Mouse (Mus musculus) spleen, adult 2 months (tissue): ENCODE measurements around the gene 6430548M08Rik.

Experiments
- CTCF ChIP-seq: fragments of 200-500 bp; IDR thresholded peaks from 2 replicates; pipeline ENCODE4 v1.5.1; 2011; ENCODE audit warnings: mild to moderate bottlenecking, inconsistent platforms; ENCODE audit not compliant: insufficient read depth, insufficient read length, insufficient replicate concordance; ENCODE audit errors: extremely low read depth
- POLR2A ChIP-seq: fragments of 200-500 bp; IDR thresholded peaks from 2 replicates; pipeline ENCODE4 v1.6.1; 2011; ENCODE audit warnings: low read depth, low read length, inconsistent platforms

- TF ChIP-seq CTCF = no peak
- no peak for TF ChIP-seq POLR2A
Measured at GRCm38 (mm10) chr8:120113306-120113705, 646 bp upstream of the 6430548M08Rik start.
